Mouse (Mus musculus) intestine, postnatal 0 days (tissue): ENCODE measurements around the gene Znrf4. TPM values are rescaled to one million over a fixed set of nuclear protein-coding genes. Genes with fewer than 3 reads are reported as not detected.

Source experiments
- ATAC-seq: fragments of 200-750 bp; cut with Nextera tagmentation; 2 replicates; pipeline ENCODE4 v1.8.0; 2017; ENCODE audit warnings: mild to moderate bottlenecking, moderate TSS enrichment, moderate library complexity
- H3K27ac ChIP-seq: fragments of 300-500 bp; sonication (generic); 2 replicates; pipeline ENCODE4 v1.5.1; 2014; ENCODE audit warnings: mild to moderate bottlenecking, low read depth, low read length, moderate library complexity
- H3K27me3 ChIP-seq: fragments of 300-500 bp; sonication (generic); replicated peaks from 2 replicates; pipeline ENCODE4 v1.6.1; 2014; ENCODE audit warnings: low read length, mixed read lengths; ENCODE audit not compliant: control insufficient read depth, insufficient read depth
- H3K36me3 ChIP-seq: fragments of 300-500 bp; sonication (generic); 2 replicates; pipeline ENCODE4 v1.6.1; 2014; ENCODE audit warnings: mild to moderate bottlenecking, moderate library complexity; ENCODE audit not compliant: control insufficient read depth, insufficient read depth
- H3K4me1 ChIP-seq: fragments of 300-500 bp; sonication (generic); replicated peaks from 2 replicates; pipeline ENCODE4 v1.6.1; 2014; ENCODE audit warnings: antibody characterized with exemption, low read length, mixed read lengths; ENCODE audit not compliant: control insufficient read depth, insufficient read depth
- H3K4me2 ChIP-seq: fragments of 300-500 bp; sonication (generic); replicated peaks from 2 replicates; pipeline ENCODE4 v1.6.1; 2014; ENCODE audit warnings: low read depth, mild to moderate bottlenecking, moderate library complexity
- H3K4me3 ChIP-seq: fragments of 300-500 bp; sonication (generic); 2 replicates; pipeline ENCODE4 v1.5.1; 2014; ENCODE audit warnings: low read depth, low read length
- H3K9ac ChIP-seq: fragments of 300-500 bp; sonication (generic); 2 replicates; pipeline ENCODE4 v1.6.1; 2014; ENCODE audit warnings: mild to moderate bottlenecking, low read depth, low read length
- H3K9me3 ChIP-seq: fragments of 300-500 bp; sonication (generic); 2 replicates; pipeline ENCODE4 v1.6.1; 2016; ENCODE audit warnings: mixed run types; ENCODE audit not compliant: control insufficient read depth
- CTCF ChIP-seq: sonication (generic); IDR thresholded peaks from 2 replicates; pipeline ENCODE4 v1.5.1; 2016; ENCODE audit warnings: low read depth, mild to moderate bottlenecking, control low read depth, antibody characterized with exemption, moderate library complexity
- WGBS: fragments of 180-500 bp; shearing (Covaris S2); extraction: QIAGEN DNeasy Blood & Tissue Kit; methylation state at CpG from one replicate; pipeline ENCODE4 v1.1.7; 2014; 5-methylcytosine and 5-hydroxymethylcytosine counted together
- polyA plus RNA-seq: library from polyadenylated mRNA; unstranded; fragments of >200 nt; fragmentation: Nextera tagmentation; extraction: Ambion mirVana; gene quantifications from 2 replicates; pipeline ENCODE4 v1.2.1, GENCODE M21; 2015

Znrf4 gene
- polyA plus RNA-seq, 1 experiment from 2014 or later: not detected

DNA sequence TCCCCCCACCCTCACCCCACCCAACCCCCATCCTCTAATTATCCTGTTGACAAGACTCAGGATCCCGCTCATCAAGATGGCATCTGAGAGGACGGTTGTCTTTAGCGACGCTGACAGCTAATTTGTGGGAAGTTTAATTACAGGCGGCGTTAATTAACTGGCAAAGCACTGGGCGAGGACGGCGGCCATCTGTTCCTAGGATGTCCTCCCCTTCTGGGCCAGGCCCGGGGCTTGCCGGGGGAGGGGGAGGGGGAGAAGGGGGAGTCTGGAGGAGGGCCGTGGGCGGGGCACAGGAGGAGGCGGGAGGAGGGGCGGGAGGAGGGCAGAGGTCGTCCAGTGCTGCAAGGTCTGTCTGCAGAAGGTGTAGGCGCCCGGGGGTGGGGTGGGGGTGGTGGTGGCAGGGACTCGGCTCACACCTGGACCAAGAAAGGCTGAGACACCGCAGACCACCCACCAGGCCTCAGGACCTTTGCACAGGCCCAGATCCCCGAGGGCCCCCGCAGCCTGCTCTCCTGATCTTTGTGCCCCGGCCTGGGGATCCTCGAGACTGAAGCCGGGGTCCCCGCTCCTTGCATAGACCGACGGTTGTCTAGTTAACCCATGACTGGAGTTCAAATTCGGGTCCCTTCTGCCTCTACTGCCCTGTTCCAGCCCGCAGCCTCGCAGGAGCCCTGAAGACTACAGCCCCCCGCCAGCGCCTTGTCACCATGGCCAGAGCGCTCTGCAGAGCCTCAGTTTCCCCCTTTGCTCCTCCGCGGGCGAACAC, 2.3 kb downstream of the Znrf4 start:
- no peaks in the 10 kb centered on the region for H3K9me3 ChIP-seq
- 16% methylated on average over 28 of the region's 37 CpGs for WGBS
- peak overlapping the region; percentile 48 for H3K4me2 ChIP-seq
- ATAC-seq: no peak
- no peaks in the 10 kb centered on the region for H3K4me1 ChIP-seq
- H3K27me3 ChIP-seq: peaks cover 34% of the 10 kb centered on the region
- no peaks in the 10 kb centered on the region for H3K36me3 ChIP-seq
- no peak overlapping the region for H3K9ac ChIP-seq
- no peak for TF ChIP-seq CTCF
- H3K4me3 ChIP-seq: 0 out of 2 replicates have a peak overlapping the region, but pooled peaks have one; percentile 14
- H3K27ac ChIP-seq: no peak overlapping the region

- no peak for TF ChIP-seq CTCF
- no peak overlapping the region for H3K27ac ChIP-seq
- H3K36me3 ChIP-seq: no peaks in the 10 kb centered on the region
- no peak overlapping the region for H3K4me3 ChIP-seq
- ATAC-seq: no peak
- no peak overlapping the region for H3K9ac ChIP-seq
- peaks cover 34% of the 10 kb centered on the region for H3K27me3 ChIP-seq
- H3K4me1 ChIP-seq: no peaks in the 10 kb centered on the region
- no peak overlapping the region for H3K4me2 ChIP-seq
- no peaks in the 10 kb centered on the region for H3K9me3 ChIP-seq
- WGBS: 55% methylated on average over 10 of the region's 10 CpGs
Observed at GRCm38 (mm10) chr17:56509021-56509640, 3.1 kb downstream of the Znrf4 start.

DNA sequence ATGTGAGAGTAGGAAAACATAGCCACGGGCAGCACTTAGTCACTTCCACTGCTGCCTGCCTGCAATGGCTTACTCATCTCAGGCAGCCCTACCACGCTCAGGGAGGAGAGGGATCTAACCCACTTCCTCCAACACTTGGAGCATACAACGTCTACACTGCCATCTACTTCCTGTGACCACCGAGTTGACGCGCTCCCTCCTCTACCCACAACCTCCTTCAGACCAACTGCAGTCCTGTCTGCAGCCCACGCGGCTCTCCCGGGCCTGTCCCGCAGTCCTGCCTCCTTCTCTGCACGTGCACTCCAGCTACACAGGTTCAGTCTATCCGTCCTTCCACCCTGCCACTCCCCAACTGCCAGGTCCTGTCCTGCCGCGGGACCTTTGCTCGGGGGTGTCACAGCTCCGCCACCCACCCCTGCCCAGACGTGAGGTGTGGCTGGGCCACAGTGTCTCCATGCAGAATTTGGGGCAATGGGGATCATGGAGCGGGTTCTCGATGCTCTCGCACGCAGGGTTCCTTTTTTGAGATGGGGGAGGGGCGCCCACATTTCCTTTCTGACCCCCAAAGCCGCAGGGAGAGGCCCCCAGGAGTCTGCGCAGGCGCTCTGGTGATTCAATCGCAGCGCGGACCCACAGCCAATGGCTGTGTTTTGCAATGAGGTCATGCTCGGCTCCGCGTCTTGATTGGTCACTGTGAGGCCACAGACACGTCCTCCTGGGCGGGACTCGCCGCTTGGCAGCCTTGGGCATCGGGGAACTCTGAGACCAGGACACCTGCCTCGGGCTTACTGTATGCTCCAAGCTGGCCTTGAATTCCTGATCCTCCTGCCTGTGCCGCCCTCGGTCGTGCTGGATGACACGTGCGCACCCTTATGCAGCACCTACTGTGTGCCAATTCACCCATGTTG, 4.8 kb downstream of the Znrf4 start:
- Histone ChIP-seq H3K27ac (peak overlapping the region; percentile 76), H3K4me1 (no peaks in the 10 kb centered on the region), H3K4me3 (peak overlapping the region; percentile 43), H3K9me3 (no peaks in the 10 kb centered on the region), H3K9ac (peak overlapping the region; percentile 50), H3K4me2 (peak overlapping the region; percentile 70), H3K36me3 (no peaks in the 10 kb centered on the region), H3K27me3 (peaks cover 25% of the 10 kb centered on the region)
- peak; percentile 97 for ATAC-seq
- no peak for TF ChIP-seq CTCF
- under 1% methylated on average over 42 of the region's 42 CpGs for WGBS

- H3K27me3 ChIP-seq: peaks cover 16% of the 10 kb centered on the region
- ATAC-seq: no peak
- no peaks in the 10 kb centered on the region for H3K4me1 ChIP-seq
- H3K36me3 ChIP-seq: no peaks in the 10 kb centered on the region
- no peak for TF ChIP-seq CTCF
- H3K27ac ChIP-seq: 0 out of 2 replicates have a peak overlapping the region, but pooled peaks have one; percentile 76
- peak overlapping the region; percentile 43 for H3K4me3 ChIP-seq
- H3K9me3 ChIP-seq: no peaks in the 10 kb centered on the region
- 0 out of 2 replicates have a peak overlapping the region, but pooled peaks have one; percentile 50 for H3K9ac ChIP-seq
- peak overlapping the region; percentile 70 for H3K4me2 ChIP-seq
- 60% methylated on average over 15 of the region's 15 CpGs for WGBS
Observed at GRCm38 (mm10) chr17:56506417-56507065, 5.7 kb downstream of the Znrf4 start.

DNA sequence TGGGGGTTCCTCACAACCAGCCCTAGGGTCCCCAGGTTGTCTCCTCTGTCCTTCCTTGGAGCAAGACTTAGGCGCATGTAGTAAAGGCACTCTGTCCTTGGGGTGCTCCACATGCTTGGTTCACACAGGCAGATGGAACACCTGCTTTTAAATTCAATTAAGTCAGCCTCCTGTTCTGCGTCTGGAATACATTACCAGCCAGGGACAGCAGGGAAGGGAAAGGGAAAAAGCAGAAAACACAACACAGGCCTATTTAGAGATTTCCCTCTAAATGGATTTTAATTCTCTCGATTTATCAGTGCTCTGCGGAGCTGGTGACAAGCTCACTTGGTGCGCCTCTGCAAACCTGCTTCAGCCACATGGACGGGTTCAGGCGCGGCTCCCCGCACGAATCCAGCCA, 6.8 kb downstream of the Znrf4 start:
- H3K9ac ChIP-seq: no peak overlapping the region
- no peak for ATAC-seq

More for the DNA sequence above, 6.8 kb downstream of the Znrf4 start:
- Histone ChIP-seq H3K4me3 (no peak overlapping the region), H3K4me1 (no peaks in the 10 kb centered on the region), H3K36me3 (no peaks in the 10 kb centered on the region), H3K27me3 (peaks cover 5% of the 10 kb centered on the region), H3K9me3 (no peaks in the 10 kb centered on the region), H3K27ac (no peak overlapping the region), H3K4me2 (no peak overlapping the region)
- TF ChIP-seq CTCF: no peak
- WGBS: 85% methylated on average over 10 of the region's 10 CpGs
